Mouse (Mus musculus): ENCODE data around the gene Sprtn.

DNA sequence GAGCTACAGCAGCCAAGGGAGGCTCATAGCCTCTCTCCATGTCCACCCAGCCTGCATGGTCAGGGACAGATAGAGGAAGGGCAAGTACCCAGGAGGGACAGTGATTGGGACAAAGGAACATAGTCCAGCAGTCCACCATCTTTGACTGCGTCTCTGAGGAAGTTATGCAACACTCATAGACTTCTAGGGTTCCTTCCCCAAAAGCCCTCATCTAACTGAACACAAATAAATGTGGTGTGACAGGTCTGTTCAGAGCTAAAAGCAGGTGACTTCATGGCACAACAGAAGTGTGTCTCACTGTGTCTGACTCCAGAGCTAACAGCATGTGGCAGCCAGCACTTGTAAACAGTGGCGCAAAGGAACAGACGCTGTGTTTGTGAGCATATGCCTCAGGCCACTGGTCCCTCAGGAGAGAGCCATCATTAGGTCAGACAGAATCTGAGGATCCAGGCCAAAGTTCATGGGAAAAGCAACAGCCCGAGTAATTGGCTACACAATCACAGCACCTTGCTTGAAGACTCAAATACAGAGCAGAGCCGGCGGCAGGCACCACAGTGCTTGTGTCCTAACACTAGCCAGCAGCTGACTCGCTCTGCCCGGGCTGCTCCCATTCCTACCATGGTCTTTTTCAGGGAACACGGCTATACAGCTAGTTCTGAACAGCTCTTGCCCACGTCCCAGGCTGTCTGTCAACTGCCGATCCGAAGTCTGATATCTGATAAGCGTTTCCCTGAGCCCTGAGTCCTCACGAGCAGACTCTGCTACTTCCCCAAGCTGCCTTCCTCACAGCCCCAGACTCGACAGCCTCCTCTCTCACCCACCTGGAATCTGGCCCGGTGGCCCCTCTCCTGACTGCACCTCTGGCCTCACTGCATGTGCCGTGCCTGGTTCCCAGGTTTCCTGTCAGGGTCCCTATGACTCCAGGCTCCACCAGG is 14.5 kb downstream of the Sprtn start:
- TF ChIP-seq CTCF (IDR thresholded peaks at IDR 0.05): no peak
- no peak for TF ChIP-seq EP300 (IDR thresholded peaks at IDR 0.05)
